Mouse (Mus musculus) right cerebral cortex, postnatal 14 days (tissue): Measurements from ENCODE around the gene Hspb9.

Experiments
- DNase-seq: peaks from one replicate; pipeline ENCODE4 v3.0.0; 2022

The Hspb9 gene

DNA sequence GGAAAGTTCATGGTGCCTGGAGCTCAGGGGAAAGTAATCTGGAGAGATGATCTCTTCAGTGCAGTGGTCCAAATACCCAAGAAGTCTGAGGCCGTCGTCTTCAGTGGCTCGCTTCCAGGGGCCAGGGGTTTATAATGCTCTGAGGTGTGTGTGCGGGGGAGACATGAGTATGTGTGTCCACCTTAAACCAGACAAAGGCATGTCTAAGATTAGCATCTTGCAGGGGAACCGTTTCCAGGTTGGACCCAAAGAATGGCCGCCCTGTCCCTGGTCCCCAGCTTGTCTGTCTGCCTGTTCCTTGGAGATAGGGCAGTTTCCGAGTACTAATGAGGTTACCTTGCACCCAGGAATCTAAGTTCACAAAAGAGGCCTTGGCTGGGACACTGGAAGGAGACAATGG is 49.2 kb downstream of the Hspb9 start, which contains the start of gene Hcrt:
Gene Hcrt (minus strand): TSS at position 101 of the 400 bp plus-strand sequence.
- DNase-seq: no peak
